Mouse (Mus musculus) activated CD4-positive, CD25-positive, alpha-beta regulatory T cell, adult 9 weeks (primary cell): Measurements from ENCODE around the gene Bmp15. TPM values are rescaled to one million over a fixed set of nuclear protein-coding genes. Genes with fewer than 3 reads are reported as not detected.

Source experiments
- polyA plus RNA-seq: library from polyadenylated mRNA; unstranded; fragments of 100-300 nt; shearing (Covaris generic); gene quantifications from one replicate; pipeline ENCODE4 v1.2.1, GENCODE M21; 2017

Bmp15 gene
- not detected for polyA plus RNA-seq

GRCm38 (mm10) chrX:6320621-6321020 lies at the start of gene Bmp15:
Gene Bmp15 (minus strand): TSS chrX:6320721.

Other genes with a start within 250 kb of the Bmp15 start
- gene AU022751, start 237.3 kb downstream of the Bmp15 start, polyA plus RNA-seq, result not detected
- not detected for gene Nudt10, start 147.7 kb downstream of the Bmp15 start, polyA plus RNA-seq
- 0.18 TPM for gene Shroom4, start 79.1 kb upstream of the Bmp15 start, polyA plus RNA-seq